8 mouse cellular contexts compared by ENCODE assay signal in genomic region chr7:30193013-30193412, GRCm38 (mm10). TPM values are rescaled to one million over a fixed set of nuclear protein-coding genes. Genes with fewer than 3 reads are reported as not detected.
DNase-seq lines count a peak whose midpoint lies in the region; ATAC-seq and TF ChIP-seq lines count a peak whose summit lies in the region.

No protein-coding gene starts in this region.

- H3K4me1 ChIP-seq in lung, postnatal 0 days (ENCODE audit: insufficient read depth, low read depth, low read length), result peaks cover 12% of the 10 kb centered on the region
- peaks cover 4% of the 10 kb centered on the region for H3K4me1 ChIP-seq in embryonic fibroblast, embryonic 13.5 days (ENCODE audit: control insufficient read depth, insufficient read depth, low read length)
- peaks cover 10% of the 10 kb centered on the region for H3K4me1 ChIP-seq in limb, embryonic 11.5 days (ENCODE audit: control insufficient read depth, insufficient read depth, low read length)
- H3K4me1 ChIP-seq in stomach, embryonic 14.5 days (ENCODE audit: control insufficient read depth, insufficient read depth, low read length), result peaks cover 10% of the 10 kb centered on the region

- no peaks in the 10 kb centered on the region for H3K9me3 ChIP-seq in lung, postnatal 0 days (ENCODE audit: low read length)
- H3K9me3 ChIP-seq in limb, embryonic 11.5 days (ENCODE audit: control insufficient read depth, low read length), result peaks cover 2% of the 10 kb centered on the region; the same call in 1 of the 2 replicates
- no peaks in the 10 kb centered on the region for H3K9me3 ChIP-seq in stomach, embryonic 14.5 days (ENCODE audit: control insufficient read depth, low read depth, low read length)

- peaks cover 22% of the 10 kb centered on the region for H3K36me3 ChIP-seq in lung, postnatal 0 days (ENCODE audit: insufficient read depth, low read length)
- peaks cover 11% of the 10 kb centered on the region for H3K36me3 ChIP-seq in limb, embryonic 11.5 days (ENCODE audit: control insufficient read depth, insufficient read depth, low read length)
- peaks cover 39% of the 10 kb centered on the region for H3K36me3 ChIP-seq in stomach, embryonic 14.5 days (ENCODE audit: control insufficient read depth, insufficient read depth, low read length)

- no peak overlapping the region for H3K27ac ChIP-seq in lung, postnatal 0 days (ENCODE audit: low read length)
- H3K27ac ChIP-seq in embryonic fibroblast, embryonic 13.5 days (ENCODE audit: insufficient read depth, low read length), result no peak overlapping the region
- H3K27ac ChIP-seq in limb, embryonic 11.5 days (replicated peaks; ENCODE audit: low read depth, low read length), result no peak overlapping the region
- H3K27ac ChIP-seq in stomach, embryonic 14.5 days (ENCODE audit: low read length), result peak overlapping the region; percentile 93; the same call in 1 of the 2 replicates

- no peak for TF ChIP-seq CTCF in lung, postnatal 0 days (IDR thresholded peaks at IDR 0.05)
- TF ChIP-seq CTCF in embryonic fibroblast, embryonic 13.5 days (IDR thresholded peaks at IDR 0.05; ENCODE audit: borderline replicate concordance, insufficient read depth, low read length), result no peak

- no peaks in the 10 kb centered on the region for H3K27me3 ChIP-seq in lung, postnatal 0 days (replicated peaks; ENCODE audit: insufficient read depth, low read length)
- no peaks in the 10 kb centered on the region for H3K27me3 ChIP-seq in limb, embryonic 11.5 days (ENCODE audit: control insufficient read depth, insufficient read depth, low read length)
- no peaks in the 10 kb centered on the region for H3K27me3 ChIP-seq in stomach, embryonic 14.5 days (ENCODE audit: control insufficient read depth, insufficient read depth, low read length)

- no peak overlapping the region; the same call in 1 of the 2 replicates for H3K4me3 ChIP-seq in lung, postnatal 0 days (ENCODE audit: low read depth, low read length)
- peak overlapping the region; percentile 94 for H3K4me3 ChIP-seq in embryonic fibroblast, embryonic 13.5 days (ENCODE audit: insufficient read depth, low read length)
- peak overlapping the region; percentile 79 for H3K4me3 ChIP-seq in limb, embryonic 11.5 days (ENCODE audit: low read depth, low read length)
- H3K4me3 ChIP-seq in stomach, embryonic 14.5 days (ENCODE audit: low read depth, low read length), result peak overlapping the region; percentile 58

- TF ChIP-seq POLR2A in embryonic fibroblast, embryonic 13.5 days (IDR thresholded peaks at IDR 0.05; ENCODE audit: low read depth, low read length), result no peak

- no peak for TF ChIP-seq EP300 in lung, postnatal 0 days (IDR thresholded peaks at IDR 0.05)

- H3K4me2 ChIP-seq in lung, postnatal 0 days (replicated peaks; ENCODE audit: low read depth, low read length), result peak overlapping the region; percentile 89
- H3K4me2 ChIP-seq in limb, embryonic 11.5 days (ENCODE audit: low read depth, severe bottlenecking), result peak overlapping the region; percentile 78
- H3K4me2 ChIP-seq in stomach, embryonic 14.5 days (replicated peaks; ENCODE audit: low read depth, low read length), result peak overlapping the region; percentile 75

- H3K9ac ChIP-seq in lung, postnatal 0 days (replicated peaks; ENCODE audit: low read depth), result no peak overlapping the region
- peak overlapping the region; percentile 35; the same call in 1 of the 2 replicates for H3K9ac ChIP-seq in limb, embryonic 11.5 days (ENCODE audit: low read length)
- H3K9ac ChIP-seq in stomach, embryonic 14.5 days (replicated peaks; ENCODE audit: low read depth, low read length), result peak overlapping the region; percentile 73; the same call in 1 of the 2 replicates

- DNase-seq in lung, postnatal 0 days (ENCODE audit: low spot score), result peak; percentile 32
- no peak for DNase-seq in lung, postnatal 36 days
- DNase-seq in limb, embryonic 11.5 days (ENCODE audit: low spot score), result no peak
- DNase-seq in left cerebral cortex, adult 9 months (ENCODE audit: low spot score in 2 of 2), result no peak
- no peak for DNase-seq in adrenal gland, postnatal 10 days

- 39% methylated on average over 9 of the region's 9 CpGs for WGBS in lung, postnatal 0 days
- WGBS in limb, embryonic 11.5 days, result 15% methylated on average over 9 of the region's 9 CpGs
- WGBS in stomach, embryonic 14.5 days, result 26% methylated on average over 9 of the region's 9 CpGs

- ATAC-seq in lung, postnatal 0 days, result no peak
- no peak for ATAC-seq in limb, embryonic 11.5 days (ENCODE audit: insufficient number of reproducible peaks, low FRiP score, low TSS enrichment, low read depth)
- peak; percentile 20; the same call in 1 of the 2 replicates for ATAC-seq in stomach, embryonic 14.5 days (ENCODE audit: insufficient number of reproducible peaks, insufficient read depth, low FRiP score, low read depth)
- ATAC-seq in megakaryocyte-erythroid progenitor cell, adult 5-6 weeks (replicated peaks; ENCODE audit: low FRiP score, low TSS enrichment, poor library complexity, severe bottlenecking), result no peak

RNA-seq across cellular contexts. Expression of gene Capns1, which starts 5.6 kb away (rescaled TPM):
- 118 and 120 TPM in 2 replicates for polyA plus RNA-seq in lung, postnatal 0 days (2015; fragmentation: Nextera tagmentation; extraction: Ambion mirVana)
- 465 and 512 TPM in 2 replicates for polyA plus RNA-seq in embryonic fibroblast, embryonic 13.5 days (2011; ENCODE audit: insufficient read length, low read depth, missing spikeins)
- polyA plus RNA-seq in limb, embryonic 11.5 days (2014; fragmentation: Nextera tagmentation; extraction: Ambion mirVana), result 53.1 and 53.7 TPM in 2 replicates
- 95.8 and 99.8 TPM in 2 replicates for polyA plus RNA-seq in stomach, embryonic 14.5 days (2014; fragmentation: Nextera tagmentation; extraction: Ambion mirVana)
- 148 and 186 TPM in 2 replicates for total RNA-seq in megakaryocyte-erythroid progenitor cell, adult 5-6 weeks (2014; fragmentation: Nextera tagmentation)
- 123 and 126 TPM in 2 replicates for total RNA-seq in megakaryocyte-erythroid progenitor cell, adult 5-6 weeks (2017)
- total RNA-seq in adrenal gland, postnatal 10 days (2021), result 100 to 1,000 TPM; 444 to 475 TPM

RNA-seq across cellular contexts. Expression of gene Cox7a1, which starts 9.1 kb away (rescaled TPM):
- polyA plus RNA-seq in lung, postnatal 0 days (2015; fragmentation: Nextera tagmentation; extraction: Ambion mirVana), result 18.7 and 18.8 TPM in 2 replicates
- polyA plus RNA-seq in embryonic fibroblast, embryonic 13.5 days (2011; ENCODE audit: insufficient read length, low read depth, missing spikeins), result not detected in 2 replicates
- 2.3 and 2.9 TPM in 2 replicates for polyA plus RNA-seq in limb, embryonic 11.5 days (2014; fragmentation: Nextera tagmentation; extraction: Ambion mirVana)
- 5.7 and 8.2 TPM in 2 replicates for polyA plus RNA-seq in stomach, embryonic 14.5 days (2014; fragmentation: Nextera tagmentation; extraction: Ambion mirVana)
- 6.0 TPM in 1 of 2 replicates, not detected in the other for total RNA-seq in megakaryocyte-erythroid progenitor cell, adult 5-6 weeks (2014; fragmentation: Nextera tagmentation)
- not detected in 2 replicates for total RNA-seq in megakaryocyte-erythroid progenitor cell, adult 5-6 weeks (2017)
- 1,000 to 10,000 TPM; 1,474 to 1,616 TPM for total RNA-seq in adrenal gland, postnatal 10 days (2021)

RNA-seq across cellular contexts. Expression of gene Zfp146, which starts 23.5 kb away (rescaled TPM):
- polyA plus RNA-seq in lung, postnatal 0 days (2015; fragmentation: Nextera tagmentation; extraction: Ambion mirVana), result 6.0 and 6.9 TPM in 2 replicates
- 62.6 and 68.9 TPM in 2 replicates for polyA plus RNA-seq in embryonic fibroblast, embryonic 13.5 days (2011; ENCODE audit: insufficient read length, low read depth, missing spikeins)
- 14.6 and 18.7 TPM in 2 replicates for polyA plus RNA-seq in limb, embryonic 11.5 days (2014; fragmentation: Nextera tagmentation; extraction: Ambion mirVana)
- 19.6 and 22.3 TPM in 2 replicates for polyA plus RNA-seq in stomach, embryonic 14.5 days (2014; fragmentation: Nextera tagmentation; extraction: Ambion mirVana)
- 35.9 and 48.9 TPM in 2 replicates for total RNA-seq in megakaryocyte-erythroid progenitor cell, adult 5-6 weeks (2014; fragmentation: Nextera tagmentation)
- 103 and 108 TPM in 2 replicates for total RNA-seq in megakaryocyte-erythroid progenitor cell, adult 5-6 weeks (2017)
- total RNA-seq in adrenal gland, postnatal 10 days (2021), result 10 to 100 TPM; 57.4 to 65.2 TPM

RNA-seq across cellular contexts. Expression of gene Polr2i, which starts 38.7 kb away (rescaled TPM):
- polyA plus RNA-seq in lung, postnatal 0 days (2015; fragmentation: Nextera tagmentation; extraction: Ambion mirVana), result 122 and 144 TPM in 2 replicates
- 52.0 and 53.4 TPM in 2 replicates for polyA plus RNA-seq in embryonic fibroblast, embryonic 13.5 days (2011; ENCODE audit: insufficient read length, low read depth, missing spikeins)
- polyA plus RNA-seq in limb, embryonic 11.5 days (2014; fragmentation: Nextera tagmentation; extraction: Ambion mirVana), result 182 and 186 TPM in 2 replicates
- polyA plus RNA-seq in stomach, embryonic 14.5 days (2014; fragmentation: Nextera tagmentation; extraction: Ambion mirVana), result 143 and 177 TPM in 2 replicates
- 91.3 and 106 TPM in 2 replicates for total RNA-seq in megakaryocyte-erythroid progenitor cell, adult 5-6 weeks (2014; fragmentation: Nextera tagmentation)
- total RNA-seq in megakaryocyte-erythroid progenitor cell, adult 5-6 weeks (2017), result 42.0 and 46.5 TPM in 2 replicates
- 100 to 1,000 TPM; 103 to 108 TPM for total RNA-seq in adrenal gland, postnatal 10 days (2021)

RNA-seq across cellular contexts. Expression of gene Tbcb, which starts 39.1 kb away (rescaled TPM):
- polyA plus RNA-seq in lung, postnatal 0 days (2015; fragmentation: Nextera tagmentation; extraction: Ambion mirVana), result 142 and 143 TPM in 2 replicates
- 83.5 and 90.8 TPM in 2 replicates for polyA plus RNA-seq in embryonic fibroblast, embryonic 13.5 days (2011; ENCODE audit: insufficient read length, low read depth, missing spikeins)
- 232 and 241 TPM in 2 replicates for polyA plus RNA-seq in limb, embryonic 11.5 days (2014; fragmentation: Nextera tagmentation; extraction: Ambion mirVana)
- polyA plus RNA-seq in stomach, embryonic 14.5 days (2014; fragmentation: Nextera tagmentation; extraction: Ambion mirVana), result 148 and 150 TPM in 2 replicates
- 86.4 and 117 TPM in 2 replicates for total RNA-seq in megakaryocyte-erythroid progenitor cell, adult 5-6 weeks (2014; fragmentation: Nextera tagmentation)
- total RNA-seq in megakaryocyte-erythroid progenitor cell, adult 5-6 weeks (2017), result 26.2 and 49.4 TPM in 2 replicates
- total RNA-seq in adrenal gland, postnatal 10 days (2021), result 10 to 100 TPM; 73.6 to 81.0 TPM
